In genomic region chr14:48342944-48343343, GRCm38 (mm10) we compare ENCODE assay signal across 26 mouse cellular contexts.
DNase-seq lines count a peak whose midpoint lies in the region; ATAC-seq and TF ChIP-seq lines count a peak whose summit lies in the region.
"Had no signal": no experiment of that assay in that cellular context is flagged by ENCODE, and none has a peak within 500 bp of the region (broad histone marks: within the 10 kb centered on the region; RNA-seq: fewer than 3 reads in every experiment).

No protein-coding gene starts in this region.

- H3K36me3 ChIP-seq in lung, embryonic 14.5 days (ENCODE audit: insufficient read depth) = no peaks in the 10 kb centered on the region
- H3K36me3 ChIP-seq in limb, embryonic 10.5 days = no peaks in the 10 kb centered on the region
- H3K36me3 ChIP-seq: embryonic facial prominence, embryonic 12.5 days; embryonic facial prominence, embryonic 15.5 days; forebrain, embryonic 10.5 days; forebrain, embryonic 12.5 days had no signal

- no peak overlapping the region for H3K27ac ChIP-seq in lung, embryonic 14.5 days (ENCODE audit: low read depth)
- H3K27ac ChIP-seq in limb, embryonic 10.5 days = 0 out of 2 replicates have a peak overlapping the region, but pooled peaks have one; percentile 30
- H3K27ac ChIP-seq: embryonic facial prominence, embryonic 12.5 days; embryonic facial prominence, embryonic 15.5 days; forebrain, embryonic 10.5 days; forebrain, embryonic 12.5 days had no signal

- peak; percentile 50 for DNase-seq in lung, embryonic 14.5 days
- no peak for DNase-seq in lung, postnatal 10 days
- DNase-seq in NIH3T3 (ENCODE audit: low read depth) = peak; percentile 13
- no peak for DNase-seq in limb, embryonic 10.5 days (ENCODE audit: low spot score)
- DNase-seq in mesoderm, embryonic 11.5 days (ENCODE audit: low read depth, low spot score) = peak; percentile 45
- no peak for DNase-seq in urinary bladder, postnatal 4 days (ENCODE audit: low spot score in 2 of 2)
- no peak for DNase-seq in left cerebral cortex, postnatal 36 days (ENCODE audit: low spot score in 2 of 2)
- DNase-seq: adrenal gland, adult 8-10 months; adrenal gland, postnatal 14 days; adrenal gland, postnatal 36 days; cerebellum, adult 11 months; cerebellum, adult 18-20 months; cerebellum, adult 8-10 months; cerebellum, adult 9-11 months; cerebellum, postnatal 14 days; cerebellum, postnatal 36 days; embryo, embryonic 11 days had no signal

- H3K9me3 ChIP-seq in lung, embryonic 14.5 days (ENCODE audit: low read depth, low read length) = no peaks in the 10 kb centered on the region
- no peaks in the 10 kb centered on the region for H3K9me3 ChIP-seq in limb, embryonic 10.5 days (replicated peaks)
- H3K9me3 ChIP-seq: embryonic facial prominence, embryonic 15.5 days; forebrain, embryonic 10.5 days; forebrain, embryonic 12.5 days had no signal

- H3K4me2 ChIP-seq in lung, embryonic 14.5 days = no peak overlapping the region
- H3K4me2 ChIP-seq: embryonic facial prominence, embryonic 12.5 days; embryonic facial prominence, embryonic 15.5 days; forebrain, embryonic 12.5 days had no signal

- intact Hi-C loops in left cerebral cortex, postnatal 36 days (cut with DNase I) = no loop called here

- H3K27me3 ChIP-seq in lung, embryonic 14.5 days (ENCODE audit: insufficient read depth, low read length) = no peaks in the 10 kb centered on the region
- no peaks in the 10 kb centered on the region for H3K27me3 ChIP-seq in limb, embryonic 10.5 days (ENCODE audit: low read depth, poor library complexity, severe bottlenecking)
- H3K27me3 ChIP-seq: embryonic facial prominence, embryonic 15.5 days; forebrain, embryonic 12.5 days had no signal

- WGBS in lung, embryonic 14.5 days = 31% methylated on average over 7 of the region's 7 CpGs
- 79% methylated on average over 7 of the region's 7 CpGs for WGBS in limb, embryonic 10.5 days

- no peak overlapping the region for H3K4me3 ChIP-seq in lung, embryonic 14.5 days (ENCODE audit: low read depth, low read length)
- H3K4me3 ChIP-seq in limb, embryonic 10.5 days = no peak overlapping the region
- H3K4me3 ChIP-seq: embryonic facial prominence, embryonic 12.5 days; embryonic facial prominence, embryonic 15.5 days; erythroblast, embryonic 14.5 days; forebrain, embryonic 10.5 days; forebrain, embryonic 12.5 days had no signal

- no peaks in the 10 kb centered on the region for H3K4me1 ChIP-seq in lung, embryonic 14.5 days (ENCODE audit: insufficient read depth)
- peaks cover 11% of the 10 kb centered on the region for H3K4me1 ChIP-seq in limb, embryonic 10.5 days
- H3K4me1 ChIP-seq: embryonic facial prominence, embryonic 12.5 days; forebrain, embryonic 10.5 days; forebrain, embryonic 12.5 days had no signal

- ATAC-seq in lung, embryonic 14.5 days (ENCODE audit: insufficient read depth) = no peak; the same call in 1 of the 2 replicates
- ATAC-seq: activated CD4-positive, CD25-positive, alpha-beta regulatory T cell, adult 4 months; forebrain, embryonic 14.5 days; forebrain, embryonic 16.5 days; Patski had no signal

- TF ChIP-seq CTCF in lung, embryonic 14.5 days (IDR thresholded peaks at IDR 0.05; ENCODE audit: low read depth) = no peak

- H3K9ac ChIP-seq in lung, embryonic 14.5 days = no peak overlapping the region
- H3K9ac ChIP-seq: embryonic facial prominence, embryonic 12.5 days; embryonic facial prominence, embryonic 15.5 days; forebrain, embryonic 12.5 days had no signal

Comparison
In these comparisons a context has a peak if more than half of its experiments do, and no peak if none do; other contexts are left out.
1. DNase-seq: peak in lung, embryonic 14.5 days (single experiment), NIH3T3 (single experiment) and mesoderm, embryonic 11.5 days (single experiment); none in lung, postnatal 10 days (single experiment), limb, embryonic 10.5 days (single experiment), urinary bladder, postnatal 4 days (0 of 2) and left cerebral cortex, postnatal 36 days (0 of 2).